Mouse (Mus musculus): Measurements from ENCODE around the gene Tbcb.

- no peak for TF ChIP-seq CTCF (IDR thresholded peaks at IDR 0.05; ENCODE audit: low read depth, low read length)
- TF ChIP-seq POLR2A (IDR thresholded peaks at IDR 0.05; ENCODE audit: insufficient read depth, low read length) = no peak
Measured at GRCm38 (mm10) chr7:30222205-30222604, 9.9 kb downstream of the Tbcb start.

All from ES-Bruce4 (cell line).